Mouse (Mus musculus) cerebellum, adult 2 months (tissue): ENCODE results near the gene Xpr1. TPM values are rescaled to one million over a fixed set of nuclear protein-coding genes. Genes with fewer than 3 reads are reported as not detected.

Experiments used
- DNase-seq, 2 experiments: peaks; one replicate each; pipeline ENCODE4 v3.0.0; 2021
- H3K27ac ChIP-seq: fragments of 200-500 bp; 2 replicates; pipeline ENCODE4 v1.5.1; 2012; ENCODE audit warnings: low read length, control low read depth, inconsistent platforms; ENCODE audit not compliant: insufficient read depth
- H3K27me3 ChIP-seq: fragments of 200-500 bp; 2 replicates; pipeline ENCODE4 v1.6.1; 2012; ENCODE audit warnings: inconsistent platforms, mild to moderate bottlenecking, low read length, moderate library complexity; ENCODE audit not compliant: control insufficient read depth, insufficient read depth
- H3K4me1 ChIP-seq: fragments of 200-500 bp; 2 replicates; pipeline ENCODE4 v1.6.1; 2011; ENCODE audit warnings: low read length; ENCODE audit not compliant: control insufficient read depth, insufficient read depth
- H3K4me3 ChIP-seq: fragments of 200-500 bp; replicated peaks from 2 replicates; pipeline ENCODE3; 2011; ENCODE audit warnings: mild to moderate bottlenecking, low read depth, low read length, control low read depth; ENCODE audit not compliant: insufficient read depth
- CTCF ChIP-seq: fragments of 200-500 bp; IDR thresholded peaks from 2 replicates; pipeline ENCODE4 v1.5.1; 2011; ENCODE audit warnings: low read depth, mild to moderate bottlenecking, control low read depth, low read length, moderate library complexity, borderline replicate concordance; ENCODE audit not compliant: insufficient read depth
- POLR2A ChIP-seq: fragments of 200-500 bp; IDR thresholded peaks from 2 replicates; pipeline ENCODE4 v1.6.1; 2011; ENCODE audit warnings: low read length, control low read depth, borderline replicate concordance; ENCODE audit not compliant: insufficient read depth
- WGBS: fragments of 180-500 bp; shearing (Covaris S2); methylation state at CpG from one replicate; pipeline ENCODE4 v1.1.7; 2018; 5-methylcytosine and 5-hydroxymethylcytosine counted together
- polyA plus RNA-seq: library from polyadenylated mRNA; depleted of rRNA; stranded (reverse); fragments of >200 nt; gene quantifications from 2 replicates; pipeline ENCODE4 v1.2.3, GENCODE M21; 2012

The Xpr1 gene
- polyA plus RNA-seq, 1 experiment, result 30.6 TPM

DNA sequence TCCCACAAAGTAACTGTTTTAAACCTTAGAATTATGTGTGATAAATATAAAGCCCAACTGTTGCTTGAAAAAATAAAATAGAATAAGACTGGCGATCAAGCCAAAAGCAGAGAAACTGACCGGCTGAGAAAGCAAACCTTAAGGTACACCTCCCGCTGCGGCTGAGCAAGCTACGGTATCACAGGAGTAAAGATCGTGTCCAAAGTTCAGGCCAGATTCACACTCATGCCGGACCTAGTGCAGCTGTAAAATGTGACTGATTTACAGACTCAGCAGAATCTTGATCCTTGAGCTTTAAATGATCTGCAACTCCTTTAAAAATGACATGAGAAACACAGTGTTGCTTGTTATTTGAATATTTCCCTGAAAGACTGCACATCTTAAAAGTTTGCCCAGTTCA, 4.8 kb upstream of the Xpr1 start:
- WGBS, result 92% methylated on average over 7 of the region's 7 CpGs
- Histone ChIP-seq H3K27ac (no peak overlapping the region), H3K4me1 (no peaks in the 10 kb centered on the region), H3K4me3 (no peak overlapping the region), H3K27me3 (no peaks in the 10 kb centered on the region)
- TF ChIP-seq CTCF (no peak), POLR2A (no peak)
- no peak for DNase-seq

DNA sequence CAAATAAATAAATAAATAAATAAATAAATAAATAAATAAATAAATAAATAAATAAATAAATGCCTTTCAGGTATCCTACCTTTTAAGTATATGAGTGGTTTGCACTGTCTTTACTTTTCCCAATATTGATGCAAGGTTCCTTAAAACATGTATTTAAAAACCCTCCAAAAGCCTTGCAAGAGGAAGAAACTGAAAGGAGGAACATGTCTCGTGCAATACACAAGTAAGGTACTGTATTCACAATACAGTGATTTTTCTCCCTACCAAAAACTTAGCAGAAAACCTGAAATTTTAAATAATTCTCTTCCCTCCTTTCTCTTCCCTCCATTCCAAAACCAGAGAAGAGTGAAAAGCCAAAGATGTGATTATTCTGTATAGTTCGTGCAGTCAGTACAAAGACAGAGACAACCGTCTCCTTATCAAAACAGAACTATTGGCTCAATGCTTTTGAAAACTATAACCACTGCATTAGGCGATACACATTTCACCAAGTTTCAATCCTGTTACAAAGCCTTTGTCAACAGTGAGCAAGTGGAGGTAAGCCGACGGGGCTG, 991 bp downstream of the Xpr1 start:
- no peak overlapping the region for H3K27ac ChIP-seq
- TF ChIP-seq POLR2A, result no peak
- WGBS, result under 1% methylated on average over 6 of the region's 6 CpGs

DNA sequence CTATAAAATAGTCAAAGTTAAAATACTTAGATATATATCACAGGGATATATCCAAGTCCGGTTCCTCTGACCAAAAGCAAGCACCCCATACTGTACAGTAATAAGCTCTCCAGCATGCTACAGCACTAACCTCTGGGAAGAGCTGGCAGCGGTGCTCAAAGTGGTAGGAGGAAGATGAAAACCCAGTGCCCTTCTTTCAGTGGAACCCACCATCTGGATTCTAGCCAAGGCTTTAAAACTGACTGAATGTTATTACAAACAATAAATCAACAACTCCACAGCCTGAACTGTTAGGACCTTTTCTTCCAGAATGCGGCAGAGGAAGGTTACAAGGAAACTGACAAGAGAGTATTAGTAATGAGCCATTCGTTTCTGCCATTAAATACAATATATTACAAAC, 1.8 kb downstream of the Xpr1 start:
- Histone ChIP-seq H3K4me3 (peak overlapping the region; percentile 23), H3K4me1 (no peaks in the 10 kb centered on the region), H3K27ac (no peak overlapping the region), H3K27me3 (no peaks in the 10 kb centered on the region)
- WGBS, result 45% methylated on average over 4 of the region's 4 CpGs
- no peak for TF ChIP-seq CTCF
- TF ChIP-seq POLR2A, result no peak
- no peak for DNase-seq

More for the DNA sequence above, 991 bp downstream of the Xpr1 start:
- DNase-seq, result no peak
- H3K4me3 ChIP-seq, result peak overlapping the region; percentile 85
- H3K4me1 ChIP-seq, result no peaks in the 10 kb centered on the region
- H3K27me3 ChIP-seq, result no peaks in the 10 kb centered on the region

DNA sequence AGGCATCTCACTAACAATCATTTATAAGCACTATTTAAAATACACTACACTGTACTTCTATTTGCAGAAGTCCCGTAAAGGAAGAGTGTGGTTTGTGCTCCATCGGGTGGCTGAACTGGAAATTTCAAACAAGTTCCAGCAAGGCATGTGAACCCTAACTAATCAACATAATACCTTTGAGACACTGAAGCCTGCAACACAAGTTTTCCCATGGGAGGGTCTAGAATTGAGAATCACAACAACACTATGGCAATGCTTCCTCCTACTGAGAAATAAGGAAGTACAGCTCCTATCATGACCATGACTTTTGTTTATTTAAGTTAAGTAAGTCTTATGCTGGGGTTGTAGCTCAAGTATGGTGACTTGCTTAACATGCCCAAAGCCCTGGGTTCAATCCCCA, 4.5 kb downstream of the Xpr1 start:
- WGBS, result 88% methylated on average over 2 of the region's 2 CpGs
- H3K27me3 ChIP-seq, result no peaks in the 10 kb centered on the region

DNA sequence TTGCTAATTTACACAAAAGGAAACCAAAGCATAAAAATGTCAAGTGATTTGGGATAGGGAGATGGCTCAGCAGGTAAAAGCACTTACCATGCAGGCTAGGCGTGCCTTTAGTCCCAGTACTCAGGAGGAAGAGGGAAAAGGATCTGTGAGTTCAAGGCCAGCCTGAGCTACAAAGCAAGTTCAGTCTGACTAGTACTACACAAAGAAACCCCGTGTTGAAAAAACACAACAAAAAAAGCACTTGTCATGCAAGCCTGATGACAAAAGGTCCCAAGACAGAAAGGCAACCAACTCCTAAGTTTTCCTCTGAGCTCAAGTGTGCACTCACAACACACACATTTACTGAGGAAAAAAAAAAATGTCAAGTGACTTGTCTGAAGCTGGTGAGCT, 8.6 kb downstream of the Xpr1 start:
- no peak for DNase-seq
- Histone ChIP-seq H3K4me1 (no peaks in the 10 kb centered on the region), H3K27ac (no peak overlapping the region), H3K27me3 (no peaks in the 10 kb centered on the region), H3K4me3 (no peak overlapping the region)
- TF ChIP-seq CTCF (no peak), POLR2A (no peak)
- WGBS, result 73% methylated on average over 2 of the region's 2 CpGs

More for the DNA sequence above, 4.5 kb downstream of the Xpr1 start:
- Histone ChIP-seq H3K4me1 (no peaks in the 10 kb centered on the region), H3K4me3 (no peak overlapping the region), H3K27ac (no peak overlapping the region)
- DNase-seq, result no peak
- no peak for TF ChIP-seq CTCF
- no peak for TF ChIP-seq POLR2A

DNA sequence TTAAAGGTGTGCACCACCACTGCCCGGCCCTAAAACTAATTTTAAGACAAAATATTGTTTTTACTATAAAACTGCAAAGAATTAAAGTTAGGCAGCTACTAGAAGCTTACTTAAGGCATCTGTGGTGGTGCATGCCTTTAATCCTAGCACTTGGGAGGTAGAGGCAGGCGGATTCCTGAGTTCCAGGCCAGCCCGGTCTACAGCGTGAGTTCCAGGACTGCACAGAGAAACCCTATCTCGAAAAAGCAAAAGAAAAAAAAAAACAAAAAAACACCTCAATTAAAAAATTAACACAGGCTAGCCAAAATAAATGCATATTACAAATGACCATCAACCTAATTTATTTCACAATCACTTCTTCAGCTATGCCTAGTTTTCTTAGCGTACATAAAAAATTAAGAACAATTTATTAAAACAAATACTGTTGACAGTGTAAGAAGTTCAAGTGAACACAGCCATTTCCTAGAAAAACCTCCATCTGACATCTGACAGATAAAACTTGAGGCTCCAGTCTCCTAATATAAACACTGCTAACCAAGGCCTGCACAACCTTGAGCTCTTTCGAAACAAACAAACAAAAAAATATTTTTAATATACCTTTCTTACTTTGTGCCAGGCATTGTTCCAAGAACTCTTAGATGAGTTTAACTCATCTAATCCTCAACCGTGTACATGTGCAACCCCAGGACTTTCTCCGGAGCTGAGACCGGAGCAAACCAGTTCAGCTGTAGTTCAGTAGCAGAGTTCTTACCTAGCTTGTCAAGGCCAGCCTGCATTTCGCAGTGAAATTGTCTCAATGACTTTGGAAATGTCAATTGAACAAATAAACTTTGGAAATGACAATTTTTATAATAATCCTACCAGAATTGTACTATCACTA, 9.3 kb downstream of the Xpr1 start:
- no peak overlapping the region for H3K4me3 ChIP-seq
- H3K27me3 ChIP-seq, result no peaks in the 10 kb centered on the region
- TF ChIP-seq CTCF (no peak), POLR2A (no peak)
- H3K27ac ChIP-seq, result no peak overlapping the region
- H3K4me1 ChIP-seq, result no peaks in the 10 kb centered on the region
- DNase-seq, result no peak
- WGBS, result 90% methylated on average over 11 of the region's 11 CpGs

DNA sequence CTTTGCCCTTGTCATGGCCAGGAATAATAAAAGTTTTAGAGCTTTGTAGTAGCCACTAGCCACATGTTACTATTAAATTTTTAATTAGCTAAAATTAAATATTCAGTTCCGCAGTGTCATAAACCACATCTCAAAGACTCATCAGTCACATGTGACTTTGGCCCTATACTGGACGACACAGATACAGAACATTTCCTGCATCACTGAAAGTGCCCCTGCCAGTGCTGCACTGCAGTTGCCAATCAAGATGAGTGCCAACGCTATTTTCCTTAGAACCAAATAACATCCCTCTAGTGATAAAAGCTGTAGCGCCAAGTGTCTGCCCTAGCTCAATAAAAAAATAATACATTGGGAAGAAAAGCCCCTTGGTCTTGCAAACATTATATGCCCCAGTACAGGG, 17.2 kb downstream of the Xpr1 start:
- no peak for DNase-seq
- H3K4me1 ChIP-seq, result no peaks in the 10 kb centered on the region
- no peak overlapping the region for H3K4me3 ChIP-seq
- H3K27me3 ChIP-seq, result no peaks in the 10 kb centered on the region
- no peak overlapping the region for H3K27ac ChIP-seq
- TF ChIP-seq POLR2A, result no peak
- TF ChIP-seq CTCF, result no peak
- WGBS, result 40% methylated on average over 4 of the region's 4 CpGs

DNA sequence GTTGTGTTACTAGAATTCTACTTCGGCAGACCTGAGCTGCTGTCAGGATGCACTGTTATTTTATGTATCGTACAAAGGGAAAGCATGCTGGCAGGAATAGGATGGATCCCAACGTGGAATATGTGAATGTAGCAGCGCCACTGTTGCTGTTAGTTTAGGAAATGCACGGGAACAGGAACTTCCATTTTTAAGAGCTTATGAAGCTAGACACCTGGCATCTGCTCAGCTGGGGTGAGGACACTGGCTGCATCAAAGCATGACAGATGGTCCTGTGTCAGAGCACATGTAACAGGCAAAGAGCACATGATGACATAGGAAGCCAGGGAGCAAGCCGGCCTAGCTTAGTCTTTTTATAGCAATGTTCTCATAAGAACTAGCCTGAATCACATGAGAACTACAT, 22.4 kb downstream of the Xpr1 start:
- DNase-seq, result peak in 1 of 2 experiments; percentile 27
- TF ChIP-seq POLR2A (no peak), CTCF (no peak)
- Histone ChIP-seq H3K4me3 (no peak overlapping the region), H3K27me3 (no peaks in the 10 kb centered on the region), H3K4me1 (no peaks in the 10 kb centered on the region), H3K27ac (no peak overlapping the region)
- WGBS, result 41% methylated on average over 6 of the region's 6 CpGs

DNA sequence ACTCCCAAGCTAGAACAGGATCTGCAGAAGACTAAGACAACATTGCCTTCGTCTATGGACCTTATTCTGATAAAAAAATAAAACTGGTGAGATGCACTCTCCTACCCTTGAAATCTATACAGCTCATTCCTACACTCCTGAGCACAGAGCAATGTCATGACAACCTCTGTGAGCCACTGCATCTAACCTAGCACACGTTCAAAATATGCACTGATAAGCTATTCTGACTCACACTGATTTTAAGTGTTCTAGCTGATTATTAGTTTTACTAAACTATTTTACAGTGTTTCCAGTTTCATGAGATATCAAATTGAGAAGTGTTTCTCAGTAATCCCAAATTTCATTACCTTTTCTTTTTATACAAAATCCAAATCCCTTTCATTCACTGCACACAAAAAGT, 23.2 kb downstream of the Xpr1 start:
- TF ChIP-seq CTCF (no peak), POLR2A (no peak)

More for the DNA sequence above, 23.2 kb downstream of the Xpr1 start:
- H3K27me3 ChIP-seq, result no peaks in the 10 kb centered on the region
- 70% methylated on average over 2 of the region's 2 CpGs for WGBS
- no peaks in the 10 kb centered on the region for H3K4me1 ChIP-seq
- no peak overlapping the region for H3K27ac ChIP-seq
- DNase-seq, result no peak
- no peak overlapping the region for H3K4me3 ChIP-seq
